Mouse (Mus musculus) heart, postnatal 14 days (tissue): ENCODE measurements around the gene Endov. TPM values are rescaled to one million over a fixed set of nuclear protein-coding genes. Genes with fewer than 3 reads are reported as not detected.

ENCODE experiments used
- DNase-seq, 2 experiments: peaks; one replicate each; pipeline ENCODE4 v3.0.0; 2021 to 2022
- intact Hi-C: fragments of 180-260 bp; cut with DNase I; formaldehyde crosslinking; loops from one replicate; pipeline ENCODE4 v1.15.1; 2025
- long read RNA-seq, 2 experiments: library from polyadenylated mRNA; stranded (forward); transcript quantifications; one replicate each; pipeline ENCODE4 v2.0.0; 2021
- total RNA-seq, 2 experiments: library from RNA; stranded (reverse); gene quantifications; 2 replicates each; pipeline ENCODE4 v1.2.3; 2021

Gene Endov
- total RNA-seq, result 10 to 100 TPM; 11.0 TPM
- long read RNA-seq, experiment 1, full-length matches to known transcripts, result 4 of 6 reads
- long read RNA-seq, experiment 1, partial matches to known transcripts, result 0 of 6 reads
- long read RNA-seq, experiment 1, other reads (novel, unspliced or antisense), result 2 of 6 reads
- long read RNA-seq, experiment 2, full-length matches to known transcripts, result 2 of 8 reads
- long read RNA-seq, experiment 2, partial matches to known transcripts, result 1 of 8 reads
- long read RNA-seq, experiment 2, other reads (novel, unspliced or antisense), result 5 of 8 reads

DNA sequence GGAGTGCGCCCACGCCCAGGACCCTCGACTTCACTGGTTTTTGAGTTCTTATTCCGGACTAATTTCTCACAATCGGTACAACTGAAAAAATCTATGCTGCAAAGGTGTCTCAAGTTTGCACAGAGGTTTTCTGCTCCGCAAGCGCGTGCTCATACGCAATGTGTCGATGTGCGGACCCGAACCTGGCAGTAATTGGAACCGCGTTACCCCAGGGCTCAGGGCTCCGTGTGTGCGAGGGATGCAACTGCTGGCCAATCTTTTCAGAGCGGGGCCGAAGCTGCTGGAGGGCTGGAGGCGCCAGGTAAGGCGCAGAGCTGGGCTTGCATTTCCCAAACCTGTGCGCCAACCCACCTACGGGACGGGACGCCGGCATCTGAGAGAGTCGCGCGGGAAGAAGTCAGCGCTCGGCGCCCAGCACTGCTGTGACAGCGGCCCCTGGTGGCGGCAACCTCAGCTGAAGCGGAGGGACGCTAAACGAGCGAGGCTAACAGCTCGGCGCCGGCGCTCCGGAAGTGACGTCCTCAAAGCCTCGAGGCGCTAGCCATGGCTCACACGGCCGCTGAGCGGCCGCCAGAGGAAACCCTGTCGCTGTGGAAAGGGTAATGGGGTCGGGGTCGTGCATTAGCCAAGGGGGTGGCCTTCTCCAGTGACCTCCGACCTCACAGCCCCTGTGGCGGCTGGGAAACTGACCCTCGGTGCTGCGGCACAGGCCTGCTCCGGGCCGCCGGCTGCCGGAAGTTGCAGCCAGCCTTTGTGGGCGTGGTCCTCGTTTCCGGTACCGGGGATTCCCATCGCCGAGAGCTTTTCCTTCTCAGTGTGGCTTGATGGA lies at the start of gene Endov:
Gene Endov, plus strand, starts transcription at position 487 of the 829 bp plus-strand sequence.
- DNase-seq, result peak; percentile 99 to 100
- intact Hi-C loops, result loop anchor here (5.0 kb wide), 1 partner anchor 149 kb away; no protein-coding TSS in a partner anchor

DNA sequence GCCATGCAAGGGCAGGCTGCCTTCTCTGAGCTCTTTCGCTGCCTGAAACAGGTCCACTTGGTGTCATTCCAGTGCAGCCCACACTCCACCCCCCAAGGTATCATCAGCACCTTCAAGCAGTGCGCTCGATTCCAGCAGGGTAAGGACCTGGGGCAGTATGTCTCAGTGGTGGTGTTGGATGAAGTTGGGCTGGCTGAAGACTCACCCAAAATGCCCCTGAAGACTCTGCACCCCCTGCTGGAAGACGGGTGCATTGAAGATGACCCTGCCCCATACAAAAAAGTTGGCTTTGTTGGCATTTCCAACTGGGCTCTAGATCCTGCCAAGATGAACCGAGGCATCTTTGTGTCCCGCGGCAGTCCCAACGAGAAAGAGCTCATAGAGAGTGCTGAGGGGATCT lies 48.9 kb upstream of the Endov start:
- intact Hi-C loops, result no loop called here
- DNase-seq, result peak in 1 of 2 experiments; percentile 10

DNA sequence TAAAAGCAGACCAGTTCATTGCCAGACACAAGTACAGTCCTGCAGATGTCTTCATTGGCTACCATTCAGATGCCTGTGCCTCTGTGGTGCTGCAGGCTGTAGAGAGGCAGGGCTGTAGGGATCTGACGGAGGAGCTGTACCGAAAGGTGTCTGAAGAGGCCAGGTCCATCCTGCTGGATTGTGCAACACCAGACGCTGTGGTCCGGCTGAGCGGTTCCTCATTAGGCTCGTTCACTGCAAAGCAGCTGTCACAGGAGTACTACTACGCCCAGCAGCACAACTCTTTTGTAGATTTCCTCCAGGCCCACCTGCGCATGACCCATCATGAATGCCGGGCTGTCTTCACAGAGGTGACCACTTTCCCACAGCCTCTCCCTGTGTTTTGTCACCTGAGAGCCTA lies 47.7 kb upstream of the Endov start:
- DNase-seq, result no peak
- intact Hi-C loops, result no loop called here

DNA sequence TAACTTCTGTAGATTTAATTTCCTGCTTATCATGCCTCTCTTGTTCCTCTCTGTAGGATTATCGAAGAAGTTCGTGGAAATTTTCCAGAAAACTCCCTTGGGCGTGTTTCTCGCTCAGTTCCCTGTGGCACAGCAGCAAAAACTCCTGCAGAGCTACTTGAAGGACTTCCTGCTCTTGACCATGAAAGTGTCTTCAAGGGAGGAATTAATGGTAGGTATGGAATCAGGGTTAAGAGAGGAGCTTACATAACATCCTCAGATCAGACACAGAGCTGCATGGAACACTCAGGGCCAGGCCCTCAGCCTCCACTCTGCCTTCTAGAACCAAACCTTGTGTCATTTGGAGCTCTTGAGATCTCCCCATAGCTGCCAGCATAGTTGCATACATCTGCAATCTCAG lies 35.0 kb upstream of the Endov start:
- intact Hi-C loops, result no loop called here
- no peak for DNase-seq

DNA sequence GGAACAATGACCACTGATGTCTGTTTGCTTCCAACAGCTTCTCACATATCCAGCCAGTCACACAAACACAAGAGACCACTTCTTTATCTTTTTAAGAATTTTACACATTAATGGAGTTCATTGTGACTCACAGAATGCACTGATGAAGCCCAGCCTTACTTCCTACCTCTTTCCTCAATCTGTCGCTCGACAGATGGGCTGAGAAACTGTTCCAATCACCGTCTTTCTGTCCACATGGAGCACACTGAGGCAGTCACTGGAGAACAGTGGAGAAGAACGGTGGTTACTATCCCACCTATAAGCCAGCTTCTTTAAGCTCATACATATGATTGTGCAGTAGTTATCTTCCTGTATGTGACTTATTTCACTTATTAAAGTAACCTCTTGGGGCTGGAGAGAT lies 13.3 kb upstream of the Endov start:
- intact Hi-C loops, result no loop called here
- DNase-seq, result no peak

DNA sequence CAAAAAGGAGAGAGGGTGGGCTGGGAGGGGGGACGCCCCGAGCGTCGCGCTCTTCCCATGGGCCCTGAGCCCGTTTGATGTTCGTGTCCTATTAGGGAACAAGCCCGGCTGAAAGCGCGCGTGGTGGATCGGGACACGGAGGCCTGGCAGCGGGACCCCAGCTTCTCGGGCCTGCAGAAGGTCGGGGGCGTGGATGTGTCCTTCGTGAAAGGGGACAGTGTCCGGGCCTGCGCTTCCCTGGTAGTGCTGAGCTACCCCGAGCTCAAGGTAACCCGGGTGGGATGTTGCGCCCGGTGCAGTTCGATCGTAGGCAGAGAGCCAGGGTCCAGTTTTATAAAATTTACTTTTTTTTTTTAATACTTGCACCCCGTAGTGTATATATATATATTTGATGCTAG lies 542 bp downstream of the Endov start:
- DNase-seq, result no peak
- intact Hi-C loops, result loop anchor here (5.0 kb wide), 1 partner anchor 149 kb away; no protein-coding TSS in a partner anchor

DNA sequence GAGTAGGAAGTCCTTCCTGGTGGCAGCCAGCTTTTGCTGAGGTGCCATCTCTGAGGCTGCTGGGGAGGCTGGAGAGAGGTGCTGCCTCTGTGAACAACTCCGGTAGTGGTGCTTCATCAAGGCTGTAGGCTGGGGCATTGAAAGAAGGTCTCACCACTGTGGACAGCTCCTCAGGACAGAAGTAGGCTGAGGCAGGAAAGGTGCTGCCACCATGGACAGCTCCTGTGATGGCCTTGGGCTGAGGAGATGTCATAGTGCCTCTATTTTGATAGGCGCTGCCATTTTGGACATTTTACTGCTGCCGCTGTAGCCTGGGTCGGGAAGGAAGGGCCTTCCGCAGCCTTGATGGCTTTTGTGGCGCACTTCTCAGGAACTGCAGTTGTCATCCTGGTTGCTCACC lies 1.7 kb downstream of the Endov start:
- intact Hi-C loops, result loop anchor here (5.0 kb wide), 1 partner anchor 151 kb away; no protein-coding TSS in a partner anchor

DNA sequence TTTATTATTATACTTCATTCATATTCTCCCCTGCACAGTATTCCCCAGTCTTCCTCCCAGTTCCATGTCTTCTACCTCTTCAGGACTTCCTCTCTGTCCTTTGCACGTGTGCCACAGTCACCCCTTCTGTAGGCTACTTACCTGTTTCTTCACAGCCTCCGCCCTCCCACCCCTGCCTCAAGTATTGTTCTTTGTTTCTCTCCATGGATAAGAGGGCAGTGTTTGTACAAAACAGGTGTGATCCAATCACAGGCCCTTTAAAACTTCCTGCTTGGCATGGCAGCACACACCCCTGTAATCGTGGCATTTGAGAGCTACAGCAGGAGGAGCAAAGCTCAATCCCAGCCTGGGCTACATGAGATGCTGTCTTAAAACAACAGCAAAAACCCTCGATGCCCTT lies 2.4 kb downstream of the Endov start:
- intact Hi-C loops, result loop anchor here (5.0 kb wide), 1 partner anchor 151 kb away; no protein-coding TSS in a partner anchor
- DNase-seq, result no peak

More for the DNA sequence above, 1.7 kb downstream of the Endov start:
- no peak for DNase-seq

DNA sequence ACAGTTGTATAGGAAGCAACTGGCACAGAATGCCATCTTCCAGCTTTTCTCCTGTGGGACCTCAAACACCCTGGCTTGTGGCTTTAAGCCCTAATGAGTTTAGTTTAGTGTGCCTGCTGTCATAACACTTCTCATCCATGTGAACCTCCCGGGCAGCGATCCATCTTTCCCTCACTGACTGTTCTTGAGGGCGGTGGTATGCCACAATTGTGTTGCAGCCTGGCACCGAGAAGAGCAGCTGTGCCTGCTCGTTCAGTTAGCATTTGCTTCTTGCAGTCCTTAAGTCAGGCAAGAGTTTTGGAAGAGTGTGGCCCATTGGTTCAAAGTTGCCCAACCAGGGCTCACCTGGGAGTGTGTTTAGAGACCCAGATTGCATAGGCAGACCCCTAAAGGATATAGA lies 5.0 kb downstream of the Endov start:
- intact Hi-C loops, result no loop called here
- DNase-seq, result no peak

DNA sequence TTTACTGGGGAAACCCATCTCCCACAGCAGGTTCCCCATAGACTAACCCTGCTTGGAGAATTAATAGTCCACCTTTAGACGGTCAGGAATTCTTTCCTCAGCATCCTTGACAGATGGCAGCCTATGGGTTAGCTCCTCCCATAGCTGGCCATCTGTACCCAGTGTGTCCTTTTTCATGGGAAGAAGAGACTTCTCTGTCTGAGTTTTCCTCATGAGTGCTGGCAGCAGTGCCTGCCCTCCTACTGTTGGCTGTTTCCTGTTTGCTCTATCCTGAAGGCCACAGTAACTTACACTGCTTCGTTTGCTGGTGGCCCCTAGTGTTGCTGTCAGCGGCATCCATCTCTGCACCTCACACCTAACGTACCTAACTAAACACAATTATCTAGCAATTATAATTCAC lies 6.3 kb downstream of the Endov start:
- no peak for DNase-seq
- intact Hi-C loops, result no loop called here

DNA sequence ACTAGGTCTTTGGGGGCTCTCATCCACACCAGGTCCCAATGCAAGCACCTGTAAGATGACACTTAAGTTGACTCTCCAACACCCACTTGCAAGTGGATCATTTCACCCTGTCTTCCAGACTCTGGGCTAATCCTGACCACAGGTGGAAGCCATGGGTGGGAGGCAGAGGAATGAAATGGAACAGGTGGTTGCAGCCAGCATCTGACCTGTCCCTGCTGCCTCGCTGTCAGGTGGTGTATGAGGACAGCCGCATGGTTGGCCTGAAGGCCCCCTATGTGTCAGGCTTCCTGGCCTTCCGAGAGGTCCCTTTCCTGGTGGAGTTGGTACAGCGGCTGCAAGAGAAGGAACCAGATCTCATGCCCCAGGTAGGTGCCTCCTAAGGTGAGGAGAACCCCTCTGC lies 8.2 kb downstream of the Endov start:
- intact Hi-C loops, result no loop called here
- no peak for DNase-seq

DNA sequence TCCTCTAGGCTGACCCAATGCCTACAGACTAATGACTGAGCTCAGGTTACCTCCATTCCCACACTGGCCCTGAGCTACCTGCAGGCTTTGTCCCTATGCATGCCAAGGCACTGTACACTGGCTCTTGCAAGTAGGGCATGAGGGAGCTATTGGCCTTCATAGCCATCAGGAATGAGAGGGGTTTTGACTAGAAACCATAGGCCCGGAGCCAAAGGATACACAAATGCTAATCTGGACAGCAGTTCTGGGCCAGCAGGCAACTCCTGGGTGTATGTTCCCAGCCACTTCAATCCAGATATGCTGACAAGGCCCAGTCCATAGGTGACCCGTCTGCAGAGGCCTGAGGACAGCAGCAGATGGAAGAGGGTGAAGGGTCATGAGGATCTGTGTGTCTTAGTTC lies 8.9 kb downstream of the Endov start:
- intact Hi-C loops, result loop anchor here (5.0 kb wide), 2 partner anchors 332 to 492 kb away; no protein-coding TSS in a partner anchor
- no peak for DNase-seq

DNA sequence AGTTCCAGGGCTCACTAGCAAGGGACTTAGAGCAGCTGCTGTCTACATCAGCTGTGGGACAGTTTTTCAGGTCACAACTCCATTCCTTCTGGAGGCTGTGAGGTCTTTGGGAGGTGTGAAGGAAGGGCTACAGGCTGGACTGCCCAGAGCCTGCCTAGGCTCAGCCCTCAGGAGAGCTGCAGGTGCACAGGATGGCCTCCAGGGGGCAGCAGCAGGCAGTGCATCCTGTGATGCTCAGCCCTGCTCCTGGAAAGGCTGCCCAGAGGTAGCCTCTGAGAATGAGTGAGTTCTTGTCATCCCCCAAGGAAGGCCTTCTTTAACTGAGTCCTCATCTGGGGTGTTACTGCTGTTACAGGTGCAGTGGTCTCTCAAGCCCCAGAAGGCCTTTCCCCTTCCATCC lies 12.5 kb downstream of the Endov start:
- intact Hi-C loops, result loop anchor here (1.0 to 5.0 kb wide), 4 partner anchors 115 to 489 kb away; no protein-coding TSS in a partner anchor
- peak; percentile 76 to 89 for DNase-seq

DNA sequence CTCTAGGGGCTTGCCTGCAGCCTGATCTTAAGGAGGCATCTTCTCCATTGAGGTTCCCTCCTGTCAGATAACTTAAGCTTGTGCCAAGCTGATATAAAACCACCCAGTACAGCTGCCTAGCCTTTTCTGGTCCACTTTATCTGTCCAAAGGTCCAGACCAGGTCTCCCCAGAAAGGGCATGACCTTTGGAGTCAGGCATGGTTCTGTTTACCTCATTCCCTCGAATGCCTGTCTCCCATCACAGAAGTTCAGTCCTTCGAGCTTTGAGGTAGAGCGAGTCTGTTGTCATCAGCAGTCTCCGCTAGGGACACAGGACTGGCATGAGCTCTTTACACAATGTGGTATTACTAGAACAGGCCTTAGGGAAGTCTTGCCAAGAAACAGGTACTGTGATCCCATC lies 15.2 kb downstream of the Endov start:
- intact Hi-C loops, result no loop called here

DNA sequence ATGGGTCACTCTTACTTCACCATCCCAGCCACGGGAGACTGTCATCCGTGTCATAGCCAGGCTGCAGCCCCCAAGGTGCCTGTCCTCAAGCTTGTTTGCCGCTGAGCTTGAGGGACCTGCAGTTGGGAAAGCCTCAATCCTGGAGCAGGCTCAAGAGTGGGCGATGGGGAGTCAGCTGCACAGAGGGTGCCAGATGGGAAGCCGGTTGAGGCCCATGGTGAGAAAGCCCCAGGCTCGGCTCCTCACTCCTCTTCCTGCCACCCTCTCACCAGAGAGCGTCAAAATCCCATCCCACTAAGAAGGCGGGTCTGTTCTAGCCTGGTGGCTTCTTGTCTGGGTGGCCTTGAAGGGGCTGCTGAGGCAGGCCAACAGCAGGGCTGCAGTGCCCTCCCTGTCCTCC lies 16.6 kb downstream of the Endov start:
- no peak for DNase-seq
- intact Hi-C loops, result no loop called here

More for the DNA sequence above, 15.2 kb downstream of the Endov start:
- DNase-seq, result no peak

DNA sequence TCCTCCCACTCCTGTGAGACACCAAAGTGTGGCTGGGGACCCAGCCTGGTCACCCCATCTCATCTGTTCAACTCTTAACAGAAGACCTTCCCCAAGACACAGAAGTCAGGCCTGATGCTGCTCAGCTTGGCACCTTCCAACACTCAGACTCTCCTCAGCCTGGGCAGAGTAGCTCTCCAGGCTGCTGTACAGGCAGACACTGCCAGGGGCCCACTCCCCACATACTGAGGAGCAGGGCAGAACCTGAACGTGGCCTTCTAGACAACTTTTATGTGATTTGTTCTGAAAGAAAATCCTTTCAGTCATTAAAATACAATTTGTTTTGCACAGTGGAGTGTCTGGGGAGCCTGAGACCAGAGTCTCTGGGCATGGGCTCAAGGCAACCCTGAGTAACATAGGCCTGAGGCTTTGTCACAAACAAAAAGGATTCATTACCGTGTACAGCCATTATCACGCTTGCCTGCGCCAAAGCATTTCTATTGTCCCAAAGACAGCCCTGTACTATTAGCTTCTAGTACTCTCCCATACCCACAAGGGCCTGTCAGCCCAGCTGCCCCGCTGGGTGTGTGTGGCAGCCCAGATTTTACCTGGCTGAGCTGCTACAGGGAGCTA lies 18.1 kb downstream of the Endov start:
- no peak for DNase-seq
- intact Hi-C loops, result no loop called here

DNA sequence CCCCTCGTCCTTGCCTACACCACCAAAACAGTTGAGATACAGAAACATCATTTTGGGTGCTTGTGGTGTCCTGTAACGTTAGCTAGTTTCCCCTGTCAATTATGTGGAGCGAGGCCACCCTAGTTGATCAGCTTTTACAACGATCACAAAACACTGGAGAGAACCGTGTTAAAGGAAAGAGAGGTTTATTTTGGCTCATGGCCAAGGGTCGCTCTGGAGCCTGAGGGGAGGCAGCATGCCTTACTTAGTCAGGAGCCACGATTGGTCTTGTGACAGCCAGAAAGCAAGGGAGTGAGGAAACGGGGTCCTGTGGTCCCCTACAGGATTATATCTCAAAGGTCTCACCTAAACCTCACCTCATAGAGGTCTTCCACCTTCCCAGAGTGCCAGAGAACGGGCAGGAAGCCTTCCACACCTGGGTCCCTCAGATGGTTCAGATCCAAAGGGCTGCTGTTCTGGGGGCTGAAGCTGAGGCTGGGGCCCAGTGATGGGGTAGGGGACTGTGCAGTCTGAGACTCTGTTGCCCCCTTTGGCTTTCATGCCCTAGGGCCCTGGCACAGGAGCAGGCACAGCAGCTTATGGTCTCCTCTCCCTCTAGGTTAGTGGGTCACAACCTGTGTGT lies 22.0 kb downstream of the Endov start:
- no peak for DNase-seq
- intact Hi-C loops, result no loop called here

DNA sequence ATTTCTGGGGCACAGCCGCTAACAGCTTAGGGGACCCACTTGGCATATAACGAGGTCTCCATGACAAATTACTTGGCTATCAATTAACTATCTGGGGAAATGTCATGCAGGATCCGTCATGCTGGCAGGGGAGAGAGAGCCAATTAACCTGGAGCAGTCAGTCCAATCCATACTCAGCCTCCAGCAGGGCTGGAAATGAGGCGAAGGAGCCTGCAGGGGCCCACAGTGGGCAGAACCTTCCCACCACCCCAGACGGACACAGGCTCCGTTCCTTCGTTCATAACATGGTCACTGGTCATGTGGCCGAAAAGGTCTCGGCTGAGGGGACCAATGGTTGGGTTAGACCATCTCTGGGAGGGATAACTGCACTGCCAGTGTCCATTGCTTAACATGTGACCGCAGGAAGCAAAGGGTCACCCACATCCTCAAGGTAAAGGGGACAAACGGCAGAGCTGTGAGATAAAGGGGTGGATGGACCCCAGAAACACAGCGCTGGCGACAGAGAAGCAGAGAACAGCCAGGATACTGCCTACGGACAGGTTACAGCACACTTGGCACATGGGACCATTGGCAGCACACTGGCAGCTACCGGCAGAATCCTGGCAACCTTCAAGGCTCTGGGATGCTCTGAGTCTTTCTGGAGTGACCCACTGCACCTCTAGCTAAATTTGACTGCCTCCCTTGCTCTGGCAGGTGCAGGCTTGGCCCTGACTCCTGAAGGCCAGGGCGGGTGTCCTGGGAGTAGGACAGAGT lies 23.1 kb downstream of the Endov start:
- intact Hi-C loops, result no loop called here
- DNase-seq, result no peak

DNA sequence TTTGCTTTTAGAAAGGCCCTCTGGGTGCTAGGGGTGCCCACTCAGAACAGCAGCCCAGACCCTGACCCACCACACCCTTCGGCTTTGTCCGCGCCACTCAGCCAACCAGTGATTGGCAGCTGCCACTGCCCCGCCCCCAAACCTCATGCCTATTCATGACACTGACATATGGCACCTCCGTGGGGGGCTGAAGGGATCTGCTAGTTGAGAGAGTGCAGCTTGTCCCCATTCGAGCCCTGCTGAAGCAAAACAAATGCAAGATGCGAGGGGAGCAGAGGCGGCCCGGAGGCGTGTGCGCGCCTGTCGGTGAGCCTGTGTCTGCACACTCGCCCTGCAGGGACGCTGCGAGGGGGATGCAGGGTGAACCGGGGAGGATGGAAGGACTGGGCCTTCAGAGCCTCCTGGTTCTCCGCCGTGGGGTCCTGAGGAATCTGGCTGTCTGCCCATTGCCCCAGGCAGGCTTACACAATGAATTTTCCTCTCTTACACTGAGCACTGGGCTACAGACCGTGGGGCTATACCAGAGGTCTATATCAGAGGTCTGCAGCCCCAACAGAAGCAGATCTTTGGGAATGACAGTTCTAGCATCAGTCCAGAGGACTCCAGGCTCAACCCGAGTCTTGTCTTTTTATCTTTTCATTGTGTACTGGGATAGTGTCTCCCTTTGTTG lies 24.0 kb downstream of the Endov start:
- intact Hi-C loops, result no loop called here
- no peak for DNase-seq
